Mouse (Mus musculus): ENCODE measurements around the gene Fis1. TPM values are rescaled to one million over a fixed set of nuclear protein-coding genes. Genes with fewer than 3 reads are reported as not detected.

Gene Fis1
- total RNA-seq, 2 experiments from 2014 or later: 75.9 to 149 TPM

- ATAC-seq (replicated peaks; ENCODE audit: low FRiP score, poor library complexity, severe bottlenecking): no peak
Measured at GRCm38 (mm10) chr5:136965686-136966085, 12.6 kb downstream of the Fis1 start.

DNA sequence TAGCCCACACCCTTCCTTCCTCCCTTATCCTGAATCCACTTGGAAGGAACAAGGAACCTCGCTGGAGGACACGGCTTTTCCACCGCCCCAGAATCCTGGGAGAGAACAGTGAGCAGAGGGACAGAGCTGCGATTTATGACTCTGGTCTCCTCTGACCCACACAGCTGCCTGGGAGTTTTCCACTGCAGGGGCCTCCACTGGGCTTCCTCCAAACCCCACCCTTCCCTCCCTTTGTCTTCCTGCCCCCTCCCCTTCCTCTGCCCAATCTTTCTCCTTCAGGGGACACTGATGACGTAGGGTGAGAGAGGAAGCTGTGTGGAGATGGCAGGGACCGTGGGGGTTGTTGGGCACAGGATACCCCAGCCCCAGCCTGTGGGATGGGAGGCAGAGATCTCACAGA is 13.3 kb downstream of the Fis1 start, which contains the start of gene Cldn15:
Gene Cldn15 (plus strand): TSS at position 286 of the 400 bp plus-strand sequence.
- no peak for ATAC-seq (replicated peaks; ENCODE audit: low FRiP score, poor library complexity, severe bottlenecking)

DNA sequence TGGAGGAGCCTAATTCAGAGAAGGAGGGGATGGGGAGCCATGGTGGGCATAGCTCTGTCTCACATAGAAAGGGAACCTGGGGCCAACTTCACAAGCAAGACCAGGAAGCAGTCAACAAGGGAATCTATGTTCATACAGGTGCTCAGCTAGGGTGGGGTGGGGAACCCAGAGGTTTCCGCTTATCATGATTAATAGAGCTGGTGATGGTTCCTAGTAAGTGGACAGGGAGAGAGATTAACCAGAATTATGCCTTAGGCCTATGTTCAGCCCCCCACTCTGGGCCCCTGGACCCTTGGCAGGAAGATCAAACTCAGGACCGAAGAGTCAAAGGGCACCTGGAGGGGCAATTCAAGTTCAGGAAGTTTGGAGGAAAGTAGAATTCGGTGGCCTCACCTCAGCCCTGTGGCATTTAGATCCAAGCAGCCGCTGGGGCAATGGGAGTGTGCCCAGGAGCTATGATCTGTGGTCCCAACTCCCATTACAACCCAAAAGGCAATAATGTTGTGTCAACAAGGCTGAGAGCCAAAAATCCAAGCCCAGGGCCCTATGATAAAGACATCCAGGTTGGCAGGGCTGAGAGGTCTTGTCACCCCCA is 13.9 kb downstream of the Fis1 start:
- ATAC-seq (replicated peaks; ENCODE audit: low FRiP score, poor library complexity, severe bottlenecking): no peak

GRCm38 (mm10) chr5:136967592-136967991 is 14.5 kb downstream of the Fis1 start:
- no peak for ATAC-seq (replicated peaks; ENCODE audit: low FRiP score, poor library complexity, severe bottlenecking)

- ATAC-seq (replicated peaks; ENCODE audit: low FRiP score, poor library complexity, severe bottlenecking): peak; percentile 74
Measured at GRCm38 (mm10) chr5:136970703-136971102, 17.6 kb downstream of the Fis1 start.

GRCm38 (mm10) chr5:136973670-136974069 is 20.6 kb downstream of the Fis1 start:
- ATAC-seq (replicated peaks; ENCODE audit: low FRiP score, poor library complexity, severe bottlenecking): no peak

DNA sequence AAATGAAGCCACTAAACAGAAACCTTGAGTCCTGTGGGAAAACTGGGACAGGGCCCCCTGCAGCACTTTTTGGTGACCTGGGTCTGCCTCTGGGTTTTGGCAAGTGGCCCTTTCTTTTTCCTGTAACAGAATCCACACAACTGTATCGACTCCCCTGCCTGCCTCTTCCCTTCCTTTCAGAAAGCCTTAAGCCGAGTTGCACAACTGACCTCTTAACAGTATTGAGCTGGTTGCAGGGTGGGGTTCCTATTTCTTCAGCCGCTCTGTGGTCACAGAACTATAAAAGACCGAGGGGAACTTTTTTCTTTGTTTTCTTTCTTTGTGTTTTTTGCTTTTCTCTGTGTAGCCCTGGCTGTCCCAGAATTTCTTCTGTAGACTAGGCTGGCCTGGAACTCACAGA is 24.7 kb downstream of the Fis1 start:
- ATAC-seq (replicated peaks; ENCODE audit: low FRiP score, poor library complexity, severe bottlenecking): no peak

- no peak for ATAC-seq (replicated peaks; ENCODE audit: low FRiP score, poor library complexity, severe bottlenecking)
Measured at GRCm38 (mm10) chr5:136979762-136980161, 26.7 kb downstream of the Fis1 start.

- ATAC-seq (replicated peaks; ENCODE audit: low FRiP score, poor library complexity, severe bottlenecking): no peak
Measured at GRCm38 (mm10) chr5:136980974-136981373, 27.9 kb downstream of the Fis1 start.

- ATAC-seq (replicated peaks; ENCODE audit: low FRiP score, poor library complexity, severe bottlenecking): no peak
Measured at GRCm38 (mm10) chr5:136982338-136982930, 29.4 kb downstream of the Fis1 start.

- no peak for ATAC-seq (replicated peaks; ENCODE audit: low FRiP score, poor library complexity, severe bottlenecking)
Measured at GRCm38 (mm10) chr5:136984828-136985227, 31.8 kb downstream of the Fis1 start.

- ATAC-seq (replicated peaks; ENCODE audit: low FRiP score, poor library complexity, severe bottlenecking): peak; percentile 90
Measured at GRCm38 (mm10) chr5:136986695-136987137, 33.6 kb downstream of the Fis1 start, which contains the start of gene Plod3. Gene Plod3 (plus strand): TSS chr5:136987019.

GRCm38 (mm10) chr5:136987138-136987933 is 34.3 kb downstream of the Fis1 start:
- ATAC-seq (replicated peaks; ENCODE audit: low FRiP score, poor library complexity, severe bottlenecking): peak; percentile 68

DNA sequence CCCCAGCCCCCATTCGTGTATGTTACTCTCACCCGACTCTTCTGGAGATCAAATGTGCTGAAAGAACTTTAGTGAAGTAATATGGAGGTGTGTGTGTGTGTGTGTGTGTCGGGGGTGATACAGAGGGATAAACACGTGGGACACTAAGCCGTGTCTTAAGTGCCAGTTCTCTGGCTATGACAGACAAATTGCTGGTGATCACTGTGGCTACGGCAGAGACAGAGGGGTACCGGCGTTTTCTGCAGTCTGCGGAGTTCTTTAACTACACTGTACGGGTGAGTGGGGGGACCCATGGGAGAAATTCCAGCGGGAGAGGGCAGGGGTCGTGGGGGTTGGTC is 34.8 kb downstream of the Fis1 start, which contains the start of gene Znhit1:
Gene Znhit1 (minus strand): TSS at position 88 of the 338 bp plus-strand sequence.
- no peak for ATAC-seq (replicated peaks; ENCODE audit: low FRiP score, poor library complexity, severe bottlenecking)

- no peak for ATAC-seq (replicated peaks; ENCODE audit: low FRiP score, poor library complexity, severe bottlenecking)
Measured at GRCm38 (mm10) chr5:136988420-136988819, 35.3 kb downstream of the Fis1 start.

GRCm38 (mm10) chr5:136989801-136990200 is 36.7 kb downstream of the Fis1 start:
- ATAC-seq (replicated peaks; ENCODE audit: low FRiP score, poor library complexity, severe bottlenecking): no peak

DNA sequence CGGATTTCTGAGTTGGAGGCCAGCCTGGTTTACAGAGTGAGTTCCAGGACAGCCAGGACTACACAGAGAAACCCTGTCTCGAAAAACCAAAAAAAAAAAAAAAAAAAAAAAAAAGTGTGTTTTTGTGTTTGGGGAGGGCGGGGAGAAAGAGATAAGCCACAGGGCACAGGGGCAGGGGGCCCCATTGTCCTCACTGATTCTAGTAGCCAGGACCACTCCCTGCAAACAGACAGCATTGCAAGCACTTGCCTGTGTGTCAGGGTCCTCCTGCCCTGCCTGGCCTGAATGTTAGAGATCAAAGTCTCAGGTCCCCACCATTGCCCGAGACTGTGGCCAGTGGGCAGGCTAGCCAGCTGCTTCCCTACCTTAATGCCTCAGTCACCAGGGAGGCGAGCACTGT is 46.4 kb downstream of the Fis1 start:
- ATAC-seq (replicated peaks; ENCODE audit: low FRiP score, poor library complexity, severe bottlenecking): no peak

GRCm38 (mm10) chr5:137000612-137001011 is 47.5 kb downstream of the Fis1 start:
- no peak for ATAC-seq (replicated peaks; ENCODE audit: low FRiP score, poor library complexity, severe bottlenecking)

- no peak for ATAC-seq (replicated peaks; ENCODE audit: low FRiP score, poor library complexity, severe bottlenecking)
Measured at GRCm38 (mm10) chr5:137007276-137007675, 54.2 kb downstream of the Fis1 start.

DNA sequence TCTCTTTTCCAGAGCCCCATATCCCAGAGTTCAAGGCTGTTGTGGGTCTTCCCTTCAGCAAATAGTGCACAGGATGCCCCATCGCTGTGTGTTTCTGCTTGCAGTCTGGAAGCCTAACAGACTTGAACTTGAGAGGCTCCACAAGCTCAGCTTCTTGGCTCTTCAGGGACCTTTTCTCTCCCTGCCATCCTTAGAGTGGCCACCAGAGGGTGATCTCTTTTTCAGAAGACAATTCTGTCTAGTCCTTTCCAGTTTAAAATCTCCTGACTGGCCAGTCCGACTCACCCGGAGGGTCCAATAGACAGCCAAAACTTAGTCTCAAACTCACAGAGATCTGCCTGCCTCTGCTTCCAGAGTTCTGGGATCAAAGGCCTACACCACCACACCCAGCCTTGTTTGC is 56.9 kb downstream of the Fis1 start:
- ATAC-seq (replicated peaks; ENCODE audit: low FRiP score, poor library complexity, severe bottlenecking): no peak

GRCm38 (mm10) chr5:137012401-137012950 is 59.4 kb downstream of the Fis1 start:
- no peak for ATAC-seq (replicated peaks; ENCODE audit: low FRiP score, poor library complexity, severe bottlenecking)

Data from erythroid progenitor cell, adult 5-6 weeks (primary cell).